Mouse (Mus musculus) megakaryocyte-erythroid progenitor cell, adult 5-6 weeks (primary cell): ENCODE data around the gene Galnt17. TPM values are rescaled to one million over a fixed set of nuclear protein-coding genes. Genes with fewer than 3 reads are reported as not detected.
A peak's percentile ranks its signal among the peaks of the same experiment; 100 is the strongest.

ENCODE experiments used
- ATAC-seq: replicated peaks from 2 replicates; pipeline ENCODE4 v1.8.0; 2016; ENCODE audit warnings: mild to moderate bottlenecking, inconsistent platforms; ENCODE audit not compliant: severe bottlenecking, poor library complexity, low FRiP score, low TSS enrichment
- total RNA-seq, 2 experiments: library from RNA; stranded (forward) in 1 of 2; stranded (reverse) in 1 of 2; fragments of 200-1000, 215-1000 nt in 1 of 2; fragments of >200 nt in 1 of 2; fragmentation: Nextera tagmentation in 1 of 2; gene quantifications; 2 replicates each; pipeline ENCODE4 v1.2.3; 2014 to 2017

Galnt17 gene
- total RNA-seq, 2 experiments from 2014 or later, result not detected

DNA sequence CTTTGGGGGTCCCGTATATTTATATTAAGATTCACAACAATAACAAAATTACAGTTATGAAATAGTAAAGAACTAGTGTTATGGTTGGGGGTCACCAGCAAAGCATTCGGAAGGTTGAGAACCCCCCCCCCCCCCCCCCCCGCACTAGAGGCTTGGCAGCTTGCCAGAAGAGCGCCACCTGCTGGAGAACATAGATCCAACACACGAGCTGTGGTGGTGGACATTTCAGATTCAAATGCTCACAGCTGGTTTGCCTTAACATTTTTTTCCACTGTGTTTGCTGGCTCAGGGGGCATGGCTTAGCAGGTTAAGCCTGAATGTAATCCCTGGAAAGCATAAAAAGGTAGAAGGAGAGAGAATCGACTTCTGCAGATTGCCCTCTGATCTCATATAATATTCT is 448.6 kb downstream of the Galnt17 start:
- ATAC-seq, result no peak

DNA sequence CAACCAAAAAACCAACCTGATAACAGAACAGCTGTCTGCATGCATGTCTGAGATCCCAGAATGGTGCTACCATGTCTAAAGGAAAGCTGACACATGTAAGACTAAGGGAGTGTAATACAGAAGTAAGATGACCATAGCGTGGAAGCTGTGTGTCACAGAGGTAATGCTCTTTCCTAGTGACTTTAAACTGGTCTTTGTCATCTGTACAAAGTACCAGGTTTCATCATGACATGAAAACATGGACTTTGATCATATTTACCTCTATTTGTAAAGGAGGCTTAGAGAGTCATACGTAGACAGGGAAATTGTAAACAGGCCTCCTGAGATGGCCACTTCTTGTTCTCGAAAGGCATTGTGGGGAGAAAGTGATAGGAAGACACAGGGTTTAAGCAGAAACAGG is 449.6 kb downstream of the Galnt17 start:
- no peak for ATAC-seq

DNA sequence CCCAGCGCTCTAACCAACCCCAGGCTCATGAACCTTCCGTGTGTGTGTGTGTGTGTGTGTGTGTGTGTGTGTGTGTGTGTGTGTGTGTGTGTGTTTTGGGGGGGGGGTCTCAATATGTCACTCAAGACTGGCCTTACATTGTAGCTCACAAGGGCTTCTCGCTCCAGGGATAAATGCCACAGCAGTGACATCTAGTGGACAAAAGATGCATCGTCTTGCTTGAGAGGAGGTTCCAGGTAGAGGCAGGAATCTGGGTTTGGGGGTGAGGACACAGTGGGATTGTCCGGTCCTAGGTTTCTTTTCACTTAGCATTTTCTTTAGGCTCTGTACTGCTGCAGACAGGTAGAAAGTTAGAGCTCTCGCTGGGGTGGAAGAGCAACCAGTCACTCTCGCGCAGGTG is 450.1 kb downstream of the Galnt17 start:
- ATAC-seq, result peak; percentile 69

DNA sequence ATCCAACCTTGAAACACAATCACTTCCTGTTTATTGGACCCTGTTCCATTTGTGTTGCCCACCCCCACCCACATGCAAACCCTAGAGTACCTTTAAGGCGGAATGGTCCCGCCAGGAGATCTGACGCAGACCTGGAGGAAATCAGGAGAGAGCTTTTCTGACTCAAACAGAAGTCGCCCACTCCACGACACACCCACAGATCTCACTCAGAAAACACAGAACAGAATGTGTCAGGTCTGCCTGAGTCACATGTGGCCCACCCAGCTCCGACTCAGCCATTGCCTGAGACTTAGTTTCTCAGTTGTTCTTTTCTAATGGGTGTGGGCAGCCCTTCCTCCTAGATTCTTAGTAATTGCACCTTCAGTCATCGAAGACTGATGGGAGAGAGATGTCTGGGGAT is 453.9 kb downstream of the Galnt17 start:
- no peak for ATAC-seq

DNA sequence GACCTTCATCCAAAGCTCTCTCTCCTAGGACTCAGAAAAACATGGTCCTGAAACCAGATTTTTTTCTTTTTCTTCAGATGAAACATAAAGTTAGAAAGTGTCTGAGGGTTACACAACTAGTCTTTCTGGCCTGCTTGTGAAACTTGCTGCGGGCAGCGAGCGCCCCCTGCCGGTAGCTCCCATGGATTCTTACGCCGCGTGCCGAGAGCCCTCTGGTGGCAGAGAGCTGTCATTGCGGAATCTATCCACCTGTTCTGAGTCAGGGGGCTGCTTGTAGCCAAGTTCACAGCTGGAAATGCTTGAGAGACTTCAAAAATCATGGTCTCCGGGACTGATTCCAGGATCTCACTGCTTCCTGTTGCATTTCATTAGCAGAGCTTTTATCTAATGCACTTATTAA is 454.9 kb downstream of the Galnt17 start:
- ATAC-seq, result peak; percentile 85

DNA sequence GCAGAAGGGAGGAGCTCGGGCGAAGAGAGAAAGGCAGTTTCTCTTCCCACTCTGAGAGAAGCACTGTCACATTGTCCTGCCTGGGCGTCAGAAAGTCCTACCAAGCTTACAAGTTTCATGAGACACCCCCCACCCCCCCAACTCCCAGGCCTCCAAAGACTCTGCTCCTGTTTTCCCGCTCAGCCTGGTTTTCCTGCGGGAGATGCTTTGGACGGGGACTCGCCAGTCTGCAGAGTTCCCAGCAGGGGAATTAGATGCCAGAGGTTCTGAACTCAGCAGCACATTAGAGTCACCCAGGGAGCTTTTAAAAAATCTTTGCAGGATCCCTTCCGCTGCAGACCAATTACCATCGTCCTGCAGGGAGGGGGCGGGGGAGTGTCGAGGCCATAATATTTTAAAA is 456.1 kb downstream of the Galnt17 start:
- no peak for ATAC-seq

DNA sequence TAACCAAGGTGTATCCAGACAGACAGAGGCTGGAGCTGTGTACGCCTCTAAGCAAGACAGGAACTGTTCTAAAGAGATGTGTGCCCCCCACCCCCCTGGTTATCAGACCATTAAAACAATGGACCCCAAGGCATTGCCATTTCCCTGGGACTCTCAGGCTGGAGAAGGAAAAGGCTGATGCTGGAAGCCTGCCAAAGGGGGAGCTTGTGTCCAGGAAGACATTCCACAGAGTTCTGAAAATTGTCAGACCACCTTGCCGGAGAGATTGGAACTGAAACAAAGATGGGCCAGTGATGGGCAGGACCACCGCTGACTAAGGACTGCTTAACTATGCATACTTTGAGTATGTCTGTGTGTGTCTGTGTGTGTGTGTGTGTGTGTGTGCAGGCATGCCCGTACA is 458.7 kb downstream of the Galnt17 start:
- ATAC-seq, result no peak

DNA sequence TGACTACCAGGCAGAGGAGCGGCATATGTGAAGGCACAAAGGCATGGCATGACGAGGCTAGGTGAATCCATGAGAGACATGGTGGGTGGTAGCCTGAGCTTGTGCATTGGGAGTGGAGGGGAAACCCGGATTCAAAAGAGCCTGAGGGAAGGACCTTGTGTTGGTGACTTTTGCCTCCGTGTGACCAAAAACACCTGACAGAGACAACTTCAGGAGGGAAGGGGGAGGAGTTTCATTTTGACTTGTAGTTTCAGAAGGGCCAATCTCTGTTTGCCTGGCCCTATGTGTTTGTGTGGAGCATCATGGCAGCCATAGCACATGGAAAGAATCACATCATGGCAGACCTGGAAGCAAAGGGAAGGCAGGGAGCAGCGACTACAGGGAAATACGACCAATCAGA is 459.7 kb downstream of the Galnt17 start:
- no peak for ATAC-seq

DNA sequence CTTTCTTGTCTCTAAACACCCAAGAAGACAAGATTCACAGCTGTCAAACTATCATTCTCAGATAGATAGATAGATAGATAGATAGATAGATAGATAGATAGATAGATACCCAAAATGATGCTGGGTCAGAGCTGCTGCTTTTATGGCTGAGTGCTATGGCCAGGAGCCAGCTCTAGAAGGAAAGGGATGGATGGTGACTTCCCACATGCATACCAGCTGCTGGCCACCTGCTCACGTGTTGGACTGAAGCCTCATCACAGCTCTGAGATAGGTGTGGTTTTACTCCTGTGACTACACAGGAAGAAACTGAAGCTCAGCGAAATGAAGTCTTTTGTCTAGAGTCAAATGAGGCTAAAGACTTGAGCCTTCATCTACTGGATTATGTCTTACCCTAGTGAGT is 482.5 kb downstream of the Galnt17 start:
- ATAC-seq, result no peak
